Mouse (Mus musculus) olfactory bulb, adult 2 months (tissue): ENCODE measurements at regions not wholly inside any gene's neighbourhood (a gene's known extent, or its start where the extent isn't known, plus 50 kb on each side); places are given as distances from the start of the nearest gene placed in this dataset.

Experiments used
- CTCF ChIP-seq: fragments of 200-500 bp; IDR thresholded peaks from 2 replicates; pipeline ENCODE4 v1.5.1; 2012; ENCODE audit warnings: low read depth, mild to moderate bottlenecking, low read length, moderate library complexity; ENCODE audit not compliant: insufficient read depth
- POLR2A ChIP-seq: fragments of 200-500 bp; IDR thresholded peaks from 2 replicates; pipeline ENCODE4 v1.6.1; 2012; ENCODE audit warnings: mild to moderate bottlenecking, low read depth, low read length, moderate library complexity; ENCODE audit not compliant: insufficient read depth

GRCm38 (mm10) chr7:58225713-58226112 lies 430.3 kb upstream of the Atp10a start:
- TF ChIP-seq CTCF (no peak), POLR2A (no peak)
